ENCODE assay signal across 26 mouse cellular contexts in genomic region chr11:116773205-116773604, GRCm38 (mm10). TPM values are rescaled to one million over a fixed set of nuclear protein-coding genes. Genes with fewer than 3 reads are reported as not detected.
"Had no signal": no experiment of that assay in that cellular context is flagged by ENCODE, and none has a peak within 500 bp of the region (broad histone marks: within the 10 kb centered on the region; RNA-seq: fewer than 3 reads in every experiment).

No protein-coding gene starts in this region.

- DNase-seq: kidney, adult 18-20 months; kidney, adult 9 months; kidney, postnatal 25 days; layer of hippocampus, adult 9-11 months; liver, embryonic 13.5 days; lung, adult 2 months; lung, postnatal 36 days; retina, postnatal 1 day; right cerebral cortex, postnatal 25 days; spleen, adult 18-20 months; thymus, adult 18-20 months; thymus, postnatal 14 days; thymus, postnatal 4 days had no signal

RNA-seq across cellular contexts. Expression of gene St6galnac1, which starts 2.1 kb away (rescaled TPM):
- polyA plus RNA-seq: kidney, postnatal 0 days; large intestine, adult 2 months; limb, embryonic 11.5 days; limb, embryonic 14.5 days; liver, adult 2 months; liver, embryonic 13.5 days; liver, embryonic 16.5 days; lung, postnatal 0 days; midbrain, embryonic 10.5 days; midbrain, embryonic 13.5 days; midbrain, embryonic 16.5 days; myocyte; neural tube, embryonic 13.5 days; stomach, embryonic 15.5 days had no signal
